Mouse (Mus musculus): Measurements from ENCODE around the gene Slc24a4. TPM values are rescaled to one million over a fixed set of nuclear protein-coding genes. Genes with fewer than 3 reads are reported as not detected.

Gene Slc24a4
- polyA plus RNA-seq (2014; fragmentation: Nextera tagmentation; extraction: Ambion mirVana): 0.62 and 0.75 TPM in 2 replicates

GRCm38 (mm10) chr12:102128081-102128790, at the start of gene Slc24a4:
Gene Slc24a4, plus strand, starts transcription at chr12:102128733.
- no peaks in the 10 kb centered on the region for H3K9me3 ChIP-seq (ENCODE audit: control insufficient read depth, low read length)

GRCm38 (mm10) chr12:102082648-102083425, 45.7 kb upstream of the Slc24a4 start:
- Histone ChIP-seq H3K4me1 (replicated peaks; ENCODE audit: control insufficient read depth, insufficient read depth, low read length) (no peaks in the 10 kb centered on the region), H3K27me3 (replicated peaks; ENCODE audit: control insufficient read depth, insufficient read depth, low read length) (no peaks in the 10 kb centered on the region), H3K4me3 (ENCODE audit: low read depth, low read length) (no peak overlapping the region), H3K9me3 (ENCODE audit: control insufficient read depth, low read length) (no peaks in the 10 kb centered on the region), H3K27ac (ENCODE audit: low read depth) (no peak overlapping the region), H3K9ac (ENCODE audit: low read length) (no peak overlapping the region), H3K4me2 (ENCODE audit: low read length) (no peak overlapping the region), H3K36me3 (ENCODE audit: control insufficient read depth, insufficient read depth, low read length) (no peaks in the 10 kb centered on the region)
- WGBS: 70% methylated on average over 13 of the region's 13 CpGs
- DNase-seq (ENCODE audit: low spot score) (no peak), ATAC-seq (replicated peaks; ENCODE audit: low FRiP score, low TSS enrichment, low read depth) (no peak)

More at GRCm38 (mm10) chr12:102128081-102128790, at the start of gene Slc24a4:
- Histone ChIP-seq H3K27ac (ENCODE audit: low read depth) (no peak within 1 kb of the TSS), H3K9ac (ENCODE audit: low read length) (peak within 1 kb of the TSS; percentile 32), H3K4me2 (ENCODE audit: low read length) (peak within 1 kb of the TSS; percentile 96), H3K4me1 (replicated peaks; ENCODE audit: control insufficient read depth, insufficient read depth, low read length) (peaks cover 7% of the 10 kb centered on the region; the same call in 1 of the 2 replicates), H3K36me3 (ENCODE audit: control insufficient read depth, insufficient read depth, low read length) (no peaks in the 10 kb centered on the region), H3K4me3 (ENCODE audit: low read depth, low read length) (peak within 1 kb of the TSS; percentile 47), H3K27me3 (replicated peaks; ENCODE audit: control insufficient read depth, insufficient read depth, low read length) (peaks cover 65% of the 10 kb centered on the region)
- ATAC-seq (replicated peaks; ENCODE audit: low FRiP score, low TSS enrichment, low read depth) (peak; percentile 58; the same call in 1 of the 2 replicates), DNase-seq (ENCODE audit: low spot score) (peak; percentile 67)
- 2% methylated on average over 31 of the region's 34 CpGs for WGBS

GRCm38 (mm10) chr12:102090535-102090934, 38.0 kb upstream of the Slc24a4 start:
- no peak overlapping the region for H3K4me2 ChIP-seq (ENCODE audit: low read length)
- no peaks in the 10 kb centered on the region for H3K4me1 ChIP-seq (replicated peaks; ENCODE audit: control insufficient read depth, insufficient read depth, low read length)
- DNase-seq (ENCODE audit: low spot score) (no peak), ATAC-seq (replicated peaks; ENCODE audit: low FRiP score, low TSS enrichment, low read depth) (no peak)
- H3K9me3 ChIP-seq (ENCODE audit: control insufficient read depth, low read length): no peaks in the 10 kb centered on the region
- WGBS: 76% methylated on average over 1 of the region's 1 CpGs
- H3K9ac ChIP-seq (ENCODE audit: low read length): no peak overlapping the region
- H3K27me3 ChIP-seq (replicated peaks; ENCODE audit: control insufficient read depth, insufficient read depth, low read length): no peaks in the 10 kb centered on the region
- H3K27ac ChIP-seq (ENCODE audit: low read depth): no peak overlapping the region
- H3K4me3 ChIP-seq (ENCODE audit: low read depth, low read length): no peak overlapping the region
- H3K36me3 ChIP-seq (ENCODE audit: control insufficient read depth, insufficient read depth, low read length): no peaks in the 10 kb centered on the region

- Histone ChIP-seq H3K9me3 (ENCODE audit: control insufficient read depth, low read length) (no peaks in the 10 kb centered on the region), H3K4me3 (ENCODE audit: low read depth, low read length) (no peak overlapping the region), H3K36me3 (ENCODE audit: control insufficient read depth, insufficient read depth, low read length) (no peaks in the 10 kb centered on the region), H3K27ac (ENCODE audit: low read depth) (no peak overlapping the region), H3K4me2 (ENCODE audit: low read length) (no peak overlapping the region), H3K27me3 (replicated peaks; ENCODE audit: control insufficient read depth, insufficient read depth, low read length) (no peaks in the 10 kb centered on the region), H3K9ac (ENCODE audit: low read length) (no peak overlapping the region), H3K4me1 (replicated peaks; ENCODE audit: control insufficient read depth, insufficient read depth, low read length) (no peaks in the 10 kb centered on the region)
- 45% methylated on average over 15 of the region's 15 CpGs for WGBS
- no peak for DNase-seq (ENCODE audit: low spot score)
- no peak; the same call in 1 of the 2 replicates for ATAC-seq (replicated peaks; ENCODE audit: low FRiP score, low TSS enrichment, low read depth)
These were observed 36.0 kb upstream of the Slc24a4 start for GRCm38 (mm10) chr12:102092342-102093094.

GRCm38 (mm10) chr12:102105990-102106389, 22.5 kb upstream of the Slc24a4 start:
- DNase-seq (ENCODE audit: low spot score): no peak
- H3K27me3 ChIP-seq (replicated peaks; ENCODE audit: control insufficient read depth, insufficient read depth, low read length): no peaks in the 10 kb centered on the region
- H3K27ac ChIP-seq (ENCODE audit: low read depth): no peak overlapping the region
- no peak for ATAC-seq (replicated peaks; ENCODE audit: low FRiP score, low TSS enrichment, low read depth)
- H3K4me1 ChIP-seq (replicated peaks; ENCODE audit: control insufficient read depth, insufficient read depth, low read length): 0 out of 2 replicates have a peak, but pooled peaks cover 3% of the 10 kb centered on the region
- no peaks in the 10 kb centered on the region for H3K36me3 ChIP-seq (ENCODE audit: control insufficient read depth, insufficient read depth, low read length)
- H3K9me3 ChIP-seq (ENCODE audit: control insufficient read depth, low read length): no peaks in the 10 kb centered on the region
- H3K4me2 ChIP-seq (ENCODE audit: low read length): no peak overlapping the region
- 18% methylated on average over 1 of the region's 1 CpGs for WGBS
- H3K4me3 ChIP-seq (ENCODE audit: low read depth, low read length): no peak overlapping the region
- no peak overlapping the region for H3K9ac ChIP-seq (ENCODE audit: low read length)

DNA sequence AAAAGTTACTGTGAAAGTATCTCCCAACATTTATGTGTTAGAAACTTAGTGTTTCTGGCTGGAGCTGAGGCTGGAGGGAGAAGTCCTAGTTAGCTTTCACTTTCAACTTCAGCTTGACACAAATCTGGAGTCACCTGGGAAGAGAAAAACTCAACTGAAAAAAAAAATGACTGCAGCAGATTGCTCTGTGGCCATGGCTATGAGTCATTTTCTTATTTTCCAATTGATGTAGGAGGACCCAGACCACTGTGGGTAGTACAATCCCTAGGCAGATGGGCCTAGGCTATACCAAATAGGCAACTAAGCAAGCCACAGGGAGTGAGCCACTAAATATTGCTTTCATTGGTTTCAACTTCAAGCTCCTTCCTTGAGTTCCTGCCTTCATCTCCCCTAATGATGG, 19.7 kb upstream of the Slc24a4 start:
- Histone ChIP-seq H3K27ac (ENCODE audit: low read depth) (no peak overlapping the region), H3K4me1 (replicated peaks; ENCODE audit: control insufficient read depth, insufficient read depth, low read length) (peaks cover 9% of the 10 kb centered on the region; the same call in 1 of the 2 replicates), H3K36me3 (ENCODE audit: control insufficient read depth, insufficient read depth, low read length) (no peaks in the 10 kb centered on the region), H3K9me3 (ENCODE audit: control insufficient read depth, low read length) (no peaks in the 10 kb centered on the region), H3K9ac (ENCODE audit: low read length) (no peak overlapping the region), H3K27me3 (replicated peaks; ENCODE audit: control insufficient read depth, insufficient read depth, low read length) (no peaks in the 10 kb centered on the region), H3K4me3 (ENCODE audit: low read depth, low read length) (no peak overlapping the region), H3K4me2 (ENCODE audit: low read length) (no peak overlapping the region)
- DNase-seq (ENCODE audit: low spot score): no peak
- no peak for ATAC-seq (replicated peaks; ENCODE audit: low FRiP score, low TSS enrichment, low read depth)

- H3K4me2 ChIP-seq (ENCODE audit: low read length): no peak overlapping the region
- H3K9me3 ChIP-seq (ENCODE audit: control insufficient read depth, low read length): no peaks in the 10 kb centered on the region
- no peaks in the 10 kb centered on the region for H3K36me3 ChIP-seq (ENCODE audit: control insufficient read depth, insufficient read depth, low read length)
- ATAC-seq (replicated peaks; ENCODE audit: low FRiP score, low TSS enrichment, low read depth) (no peak), DNase-seq (ENCODE audit: low spot score) (no peak)
- H3K4me3 ChIP-seq (ENCODE audit: low read depth, low read length): no peak overlapping the region
- 30% methylated on average over 4 of the region's 4 CpGs for WGBS
- H3K9ac ChIP-seq (ENCODE audit: low read length): no peak overlapping the region
- no peak overlapping the region for H3K27ac ChIP-seq (ENCODE audit: low read depth)
- H3K27me3 ChIP-seq (replicated peaks; ENCODE audit: control insufficient read depth, insufficient read depth, low read length): no peaks in the 10 kb centered on the region
- H3K4me1 ChIP-seq (replicated peaks; ENCODE audit: control insufficient read depth, insufficient read depth, low read length): peaks cover 6% of the 10 kb centered on the region; the same call in 1 of the 2 replicates
These were observed 16.0 kb upstream of the Slc24a4 start for GRCm38 (mm10) chr12:102112491-102112890.

DNA sequence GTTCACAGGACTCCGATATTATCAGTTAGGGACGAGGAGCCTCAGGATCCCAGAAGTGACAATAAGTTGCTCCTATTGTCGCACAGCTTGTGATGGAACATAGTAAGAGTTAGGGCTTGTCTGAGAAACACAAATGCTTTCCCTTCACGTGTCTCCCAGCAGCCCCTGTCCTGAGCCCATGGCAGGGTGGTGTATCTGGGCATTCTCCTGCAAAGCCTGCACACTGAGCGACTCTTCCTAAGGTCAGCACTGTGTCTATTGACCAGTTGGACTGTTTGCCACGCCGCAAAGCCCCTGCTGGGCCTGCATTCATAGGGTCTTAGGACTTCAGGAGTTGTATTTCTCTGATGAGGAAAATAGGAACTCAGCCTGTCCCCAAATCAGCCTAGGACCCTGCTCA, 15.6 kb upstream of the Slc24a4 start:
- Histone ChIP-seq H3K4me2 (ENCODE audit: low read length) (no peak overlapping the region), H3K4me3 (ENCODE audit: low read depth, low read length) (no peak overlapping the region), H3K27ac (ENCODE audit: low read depth) (no peak overlapping the region), H3K9me3 (ENCODE audit: control insufficient read depth, low read length) (no peaks in the 10 kb centered on the region), H3K9ac (ENCODE audit: low read length) (no peak overlapping the region), H3K27me3 (replicated peaks; ENCODE audit: control insufficient read depth, insufficient read depth, low read length) (no peaks in the 10 kb centered on the region), H3K4me1 (replicated peaks; ENCODE audit: control insufficient read depth, insufficient read depth, low read length) (peaks cover 6% of the 10 kb centered on the region; the same call in 1 of the 2 replicates), H3K36me3 (ENCODE audit: control insufficient read depth, insufficient read depth, low read length) (no peaks in the 10 kb centered on the region)
- DNase-seq (ENCODE audit: low spot score) (no peak), ATAC-seq (replicated peaks; ENCODE audit: low FRiP score, low TSS enrichment, low read depth) (no peak)
- 79% methylated on average over 7 of the region's 7 CpGs for WGBS
